Mouse (Mus musculus) liver, embryonic 14.5 days (tissue): ENCODE data around the gene Josd2. TPM values are rescaled to one million over a fixed set of nuclear protein-coding genes. Genes with fewer than 3 reads are reported as not detected.

Experiments used
- ATAC-seq: fragments of 200-750 bp; cut with Nextera tagmentation; 2 replicates; pipeline ENCODE4 v1.8.0; 2017; ENCODE audit warnings: moderate number of reproducible peaks, mild to moderate bottlenecking, moderate library complexity; ENCODE audit not compliant: insufficient read depth
- DNase-seq, 3 experiments: peaks; one replicate each; pipeline ENCODE4 v3.0.0-alpha.2; 2012 to 2013; ENCODE audit warnings: low read depth in 3 of 3, low spot score in 3 of 3
- H3K27ac ChIP-seq: fragments of 300-500 bp; sonication (generic); 2 replicates; pipeline ENCODE4 v1.5.1; 2014; ENCODE audit warnings: moderate library complexity, mild to moderate bottlenecking, control low read depth, inconsistent platforms
- H3K27me3 ChIP-seq: fragments of 300-500 bp; sonication (generic); 2 replicates; pipeline ENCODE4 v1.6.1; 2014; ENCODE audit warnings: mild to moderate bottlenecking, low read length, moderate library complexity; ENCODE audit not compliant: control insufficient read depth, insufficient read depth
- H3K36me3 ChIP-seq: fragments of 300-500 bp; sonication (generic); replicated peaks from 2 replicates; pipeline ENCODE4 v1.6.1; 2014; ENCODE audit warnings: low read depth; ENCODE audit not compliant: control insufficient read depth, insufficient read depth
- H3K4me1 ChIP-seq, 2 experiments: fragments of 200-500 bp in 1 of 2; fragments of 300-500 bp in 1 of 2; sonication (generic) in 1 of 2; replicated peaks; 2 replicates each; pipeline ENCODE4 v1.6.1; 2012 to 2014; ENCODE audit warnings: antibody characterized with exemption in 1 of 2, inconsistent platforms in 1 of 2, low read length in 1 of 2; ENCODE audit not compliant: control insufficient read depth in 2 of 2, insufficient read depth in 2 of 2
- H3K4me2 ChIP-seq: fragments of 300-500 bp; sonication (generic); 2 replicates; pipeline ENCODE4 v1.6.1; 2014; ENCODE audit warnings: low read depth, mild to moderate bottlenecking, control low read depth, moderate library complexity
- H3K4me3 ChIP-seq, 2 experiments: fragments of 200-500 bp in 1 of 2; fragments of 300-500 bp in 1 of 2; sonication (generic) in 1 of 2; 2 replicates each; pipeline ENCODE4 v1.5.1; 2012 to 2014; ENCODE audit warnings: low read depth in 2 of 2, low read length in 2 of 2, mild to moderate bottlenecking in 2 of 2, control low read depth in 1 of 2, inconsistent platforms in 1 of 2, moderate library complexity in 1 of 2; ENCODE audit not compliant: insufficient read depth in 1 of 2
- H3K9ac ChIP-seq: fragments of 300-500 bp; sonication (generic); replicated peaks from 2 replicates; pipeline ENCODE4 v1.6.1; 2014; ENCODE audit warnings: mild to moderate bottlenecking, control low read depth, moderate library complexity
- H3K9me3 ChIP-seq: fragments of 300-500 bp; sonication (generic); 2 replicates; pipeline ENCODE4 v1.6.1; 2016; ENCODE audit warnings: low read length, mixed read lengths; ENCODE audit not compliant: control insufficient read depth
- CTCF ChIP-seq: IDR thresholded peaks from 2 replicates; pipeline ENCODE4 v1.5.1; 2016; ENCODE audit warnings: antibody characterized with exemption, low read depth, control low read depth
- EP300 ChIP-seq: IDR thresholded peaks from 2 replicates; pipeline ENCODE4 v1.6.1; 2016; ENCODE audit warnings: antibody characterized with exemption, low read depth
- WGBS: fragments of 180-500 bp; shearing (Covaris S2); extraction: QIAGEN DNeasy Blood & Tissue Kit; methylation state at CpG from one replicate; pipeline ENCODE4 v1.1.7; 2014; ENCODE audit not compliant: insufficient replicate concordance; 5-methylcytosine and 5-hydroxymethylcytosine counted together
- polyA plus RNA-seq, 2 experiments: library from polyadenylated mRNA; depleted of rRNA in 1 of 2; stranded (reverse) in 1 of 2; unstranded in 1 of 2; fragments of >200 nt; fragmentation: Nextera tagmentation in 1 of 2; extraction: Ambion mirVana in 1 of 2; gene quantifications; 2 replicates each; pipeline versions ENCODE4 v1.2.1 to v1.2.3; 2012 to 2014

The Josd2 gene
- polyA plus RNA-seq, 2 experiments, result 155 to 212 TPM

DNA sequence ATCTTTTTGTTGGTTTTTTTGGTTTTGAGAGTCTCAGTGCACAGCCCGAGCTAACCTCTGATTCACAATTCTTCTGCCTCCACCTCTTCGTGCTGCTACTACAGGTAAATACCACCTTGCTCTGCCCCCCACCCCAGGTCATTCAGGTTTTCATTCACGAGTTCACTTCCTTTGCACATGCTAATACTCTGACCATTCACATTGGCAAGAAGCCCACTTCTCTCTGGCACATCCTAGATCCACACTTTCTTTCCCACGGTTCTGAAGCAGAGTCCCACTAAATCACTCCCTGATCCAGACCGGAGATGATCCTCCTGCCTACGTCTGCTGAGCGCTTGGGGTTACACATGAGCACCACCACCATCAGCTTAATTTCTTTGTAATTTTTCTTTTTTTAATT is 27.3 kb downstream of the Josd2 start:
- Histone ChIP-seq H3K4me1 (peaks cover 22 to 32% of the 10 kb centered on the region in 2 experiments), H3K9ac (peak overlapping the region; percentile 77), H3K27ac (no peak overlapping the region), H3K4me2 (peak overlapping the region; percentile 79), H3K9me3 (no peaks in the 10 kb centered on the region), H3K27me3 (no peaks in the 10 kb centered on the region), H3K36me3 (peaks cover 3% of the 10 kb centered on the region; the same call in 1 of the 2 replicates), H3K4me3 (peak overlapping the region; percentile 69 to 77; a peak in 3 of 4 replicates)
- ATAC-seq, result no peak
- WGBS, result 82% methylated on average over 7 of the region's 7 CpGs
- TF ChIP-seq CTCF (no peak), EP300 (no peak)
- DNase-seq, result no peak

DNA sequence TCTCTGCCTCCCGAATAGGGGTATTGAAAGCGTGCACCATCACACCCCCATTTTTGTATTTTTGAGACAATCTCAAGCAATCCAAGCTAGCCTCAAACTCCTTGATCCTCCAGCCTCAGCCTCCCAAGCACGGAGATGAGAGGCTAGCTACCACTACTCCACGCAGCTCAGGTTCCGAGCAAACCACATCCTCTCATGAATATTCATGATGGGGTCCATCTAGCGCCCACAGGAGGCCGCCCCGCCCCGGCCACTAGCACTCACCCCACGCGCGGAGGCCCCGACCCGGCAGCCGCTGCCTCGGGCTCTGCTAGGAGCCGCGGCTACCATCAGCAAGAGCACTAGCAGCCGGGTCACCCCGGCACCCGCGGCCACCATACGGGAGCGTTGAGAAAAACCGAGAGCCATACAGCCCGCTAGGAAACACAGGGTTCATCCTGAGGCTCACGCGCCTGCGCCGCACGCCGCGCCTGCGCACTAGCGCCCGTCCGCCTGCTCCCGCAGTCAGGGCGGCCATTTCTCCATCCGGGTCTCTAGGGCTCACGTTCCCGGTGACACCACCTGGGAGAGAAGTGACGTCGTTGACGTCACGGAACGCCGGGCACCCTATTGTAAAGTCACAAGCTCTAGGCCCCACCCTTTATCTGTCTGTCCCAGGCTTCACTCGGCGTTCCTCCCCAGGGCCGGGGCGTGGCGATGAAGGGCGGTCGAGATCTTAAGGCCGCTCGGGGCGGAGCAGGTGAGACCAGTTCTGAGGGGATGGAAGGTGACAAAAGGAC is 28.4 kb downstream of the Josd2 start, which contains the start of the genes Emc10 and Fam71e1:
Gene Emc10, minus strand, starts transcription at position 538 of the 779 bp plus-strand sequence.
Gene Fam71e1, plus strand, starts transcription at position 590 of the 779 bp plus-strand sequence.
- Histone ChIP-seq H3K4me1 (peaks cover 22 to 32% of the 10 kb centered on the region in 2 experiments), H3K4me2 (peak within 1 kb of the TSS; percentile 79), H3K9me3 (no peaks in the 10 kb centered on the region), H3K36me3 (peaks cover 3% of the 10 kb centered on the region; the same call in 1 of the 2 replicates), H3K27ac (peak within 1 kb of the TSS; percentile 75), H3K4me3 (peak within 1 kb of the TSS; percentile 69 to 77), H3K9ac (peak within 1 kb of the TSS; percentile 77), H3K27me3 (no peaks in the 10 kb centered on the region)
- TF ChIP-seq CTCF (no peak), EP300 (peak; percentile 73)
- under 1% methylated on average over 58 of the region's 58 CpGs for WGBS
- DNase-seq, result peak; percentile 99 to 100 (median 100)
- peak; percentile 96 for ATAC-seq

DNA sequence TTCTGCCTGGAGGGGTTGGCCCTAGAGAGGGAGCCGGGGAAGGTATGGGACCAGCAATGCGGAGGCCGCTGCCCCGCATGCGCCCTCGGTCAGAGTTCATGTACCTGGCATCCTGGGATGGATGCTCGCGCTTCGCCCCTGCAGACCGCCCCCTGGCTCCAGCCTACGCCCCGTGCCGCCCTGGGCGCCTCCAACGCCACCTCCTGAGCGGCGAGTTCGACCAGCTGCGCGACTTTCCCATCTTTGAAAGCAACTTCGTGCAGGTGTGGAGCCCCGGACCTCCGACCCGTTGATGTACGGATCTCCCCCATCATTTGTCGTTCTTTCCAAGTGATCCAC is 29.0 kb downstream of the Josd2 start:
- Histone ChIP-seq H3K4me1 (peaks cover 22 to 32% of the 10 kb centered on the region in 2 experiments), H3K9me3 (no peaks in the 10 kb centered on the region), H3K36me3 (peaks cover 3% of the 10 kb centered on the region; the same call in 1 of the 2 replicates), H3K4me3 (peak overlapping the region; percentile 63 to 69), H3K4me2 (peak overlapping the region; percentile 79), H3K27ac (peak overlapping the region; percentile 75), H3K27me3 (no peaks in the 10 kb centered on the region), H3K9ac (peak overlapping the region; percentile 67)
- TF ChIP-seq EP300 (no peak), CTCF (peak; percentile 63)
- WGBS, result 1% methylated on average over 26 of the region's 26 CpGs
- DNase-seq (no peak), ATAC-seq (peak; percentile 67)

DNA sequence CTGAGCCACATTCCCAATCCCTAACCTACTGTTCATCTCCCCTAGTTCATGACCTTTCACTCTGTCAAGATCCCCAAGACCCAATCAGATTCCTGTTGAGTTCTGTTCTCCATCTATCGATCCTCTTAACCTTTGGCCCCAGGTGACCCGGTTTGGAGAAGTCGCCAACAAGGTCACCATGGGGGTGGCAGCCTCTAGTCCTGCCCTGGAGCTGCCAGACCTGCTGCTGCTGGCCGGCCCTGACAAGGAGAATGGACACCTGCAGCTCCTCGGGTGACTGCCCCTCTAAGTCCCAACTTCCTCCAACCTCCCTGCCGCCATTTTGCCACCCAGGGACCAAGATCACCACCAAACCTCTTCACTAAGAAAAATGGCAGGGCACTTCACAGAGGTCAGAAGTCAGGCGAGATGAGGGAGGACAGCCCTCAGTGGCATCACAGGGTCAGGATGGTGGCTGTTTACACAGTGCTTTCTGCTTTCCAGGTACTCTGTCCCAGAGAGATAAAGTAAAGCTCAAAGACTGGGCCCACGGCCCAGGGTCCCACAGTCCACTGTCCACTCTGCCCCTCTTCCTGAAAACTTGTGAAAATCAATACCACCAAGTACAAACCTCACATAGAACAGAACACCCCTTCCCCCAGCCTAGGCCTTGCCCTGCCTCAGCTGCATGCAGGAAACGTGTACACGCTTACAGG is 29.7 kb downstream of the Josd2 start:
- peak overlapping the region; percentile 11 for H3K27ac ChIP-seq
- no peak for TF ChIP-seq CTCF
- no peak for TF ChIP-seq EP300
- DNase-seq, result no peak
- WGBS, result 78% methylated on average over 10 of the region's 10 CpGs
- peak overlapping the region in 1 of 2 experiments; percentile 69; a peak in 2 of 4 replicates for H3K4me3 ChIP-seq
- no peak overlapping the region; the same call in 1 of the 2 replicates for H3K9ac ChIP-seq
- ATAC-seq, result no peak
- H3K4me2 ChIP-seq, result peak overlapping the region; percentile 79
- peaks cover 22 to 32% of the 10 kb centered on the region in 2 experiments for H3K4me1 ChIP-seq
- H3K27me3 ChIP-seq, result no peaks in the 10 kb centered on the region
- H3K36me3 ChIP-seq, result peaks cover 3% of the 10 kb centered on the region; the same call in 1 of the 2 replicates
- no peaks in the 10 kb centered on the region for H3K9me3 ChIP-seq

DNA sequence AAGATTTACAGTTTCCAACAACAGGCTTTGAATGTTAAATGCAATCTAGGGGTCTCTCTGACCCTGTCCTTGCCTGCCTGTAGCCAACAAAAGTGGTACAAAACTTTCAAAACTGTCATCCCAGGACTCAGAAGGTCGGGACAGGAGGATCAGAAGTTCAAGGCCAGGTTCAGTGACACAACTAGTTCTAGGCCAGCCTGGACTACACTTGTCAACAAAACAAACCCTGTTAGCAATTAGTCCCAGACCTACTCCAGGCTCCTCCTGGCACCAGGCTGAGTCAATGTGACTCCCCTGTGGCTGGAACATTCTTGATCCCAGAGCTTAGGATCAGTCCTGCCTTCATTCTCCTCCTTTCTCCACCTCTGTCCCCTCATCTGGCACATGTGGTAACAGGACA is 31.1 kb downstream of the Josd2 start:
- Histone ChIP-seq H3K4me2 (no peak overlapping the region), H3K27ac (no peak overlapping the region), H3K4me3 (no peak overlapping the region), H3K27me3 (no peaks in the 10 kb centered on the region), H3K9me3 (no peaks in the 10 kb centered on the region), H3K9ac (no peak overlapping the region), H3K36me3 (no peaks in the 10 kb centered on the region; the same call in 1 of the 2 replicates), H3K4me1 (peaks cover 22 to 32% of the 10 kb centered on the region in 2 experiments)
- DNase-seq (no peak), ATAC-seq (no peak)
- no peak for TF ChIP-seq EP300
- no peak for TF ChIP-seq CTCF
- WGBS, result 48% methylated on average over 1 of the region's 1 CpGs
